Mouse (Mus musculus) bone marrow macrophage, adult 2 months (primary cell): ENCODE data around the gene Znrf2. TPM values are rescaled to one million over a fixed set of nuclear protein-coding genes. Genes with fewer than 3 reads are reported as not detected.
A peak's percentile ranks its signal among the peaks of the same experiment; 100 is the strongest.

Experiments used
- H3K27ac ChIP-seq: 2 replicates; pipeline ENCODE4 v1.5.1; 2012; ENCODE audit warnings: low read depth, low read length; ENCODE audit not compliant: insufficient read depth
- H3K4me1 ChIP-seq: 2 replicates; pipeline ENCODE4 v1.6.1; 2012; ENCODE audit warnings: low read length; ENCODE audit not compliant: control insufficient read depth, insufficient read depth
- H3K4me3 ChIP-seq: 2 replicates; pipeline ENCODE4 v1.5.1; 2012; ENCODE audit warnings: mild to moderate bottlenecking, low read length, moderate library complexity; ENCODE audit not compliant: insufficient read depth
- CTCF ChIP-seq: IDR thresholded peaks from 2 replicates; pipeline ENCODE4 v1.5.1; 2012; ENCODE audit warnings: low read depth, mild to moderate bottlenecking, low read length, moderate library complexity
- POLR2A ChIP-seq: IDR thresholded peaks from 2 replicates; pipeline ENCODE4 v1.6.1; 2012; ENCODE audit warnings: mild to moderate bottlenecking, low read depth, low read length, borderline replicate concordance
- polyA plus RNA-seq: library from polyadenylated mRNA; stranded (reverse); fragments of >200 nt; gene quantifications from 2 replicates; pipeline ENCODE4 v1.2.4, GENCODE M21; 2012; ENCODE audit not compliant: missing spikeins, insufficient read depth, insufficient read length

Gene Znrf2
- polyA plus RNA-seq, 1 experiment = 104 TPM

- H3K4me1 ChIP-seq = peaks cover 2% of the 10 kb centered on the region; the same call in 1 of the 2 replicates
- TF ChIP-seq POLR2A = no peak
- TF ChIP-seq CTCF = no peak
- no peak overlapping the region for H3K27ac ChIP-seq
- no peak overlapping the region for H3K4me3 ChIP-seq
Measured at GRCm38 (mm10) chr6:54902547-54902946, 85.8 kb downstream of the Znrf2 start.

- TF ChIP-seq POLR2A (no peak), CTCF (no peak)
- Histone ChIP-seq H3K27ac (no peak overlapping the region), H3K4me1 (peaks cover 2% of the 10 kb centered on the region; the same call in 1 of the 2 replicates), H3K4me3 (no peak overlapping the region)
Measured at GRCm38 (mm10) chr6:54906053-54907040, 89.6 kb downstream of the Znrf2 start.

GRCm38 (mm10) chr6:54914977-54915376 is 98.3 kb downstream of the Znrf2 start:
- no peak overlapping the region for H3K4me3 ChIP-seq

GRCm38 (mm10) chr6:54916163-54916562 is 99.4 kb downstream of the Znrf2 start:
- no peak overlapping the region for H3K4me3 ChIP-seq
- TF ChIP-seq CTCF = no peak
- no peak for TF ChIP-seq POLR2A
- no peak overlapping the region for H3K27ac ChIP-seq
- peaks cover 5% of the 10 kb centered on the region; the same call in 1 of the 2 replicates for H3K4me1 ChIP-seq

More at GRCm38 (mm10) chr6:54914977-54915376, 98.3 kb downstream of the Znrf2 start:
- TF ChIP-seq CTCF (no peak), POLR2A (no peak)
- Histone ChIP-seq H3K4me1 (peaks cover 5% of the 10 kb centered on the region; the same call in 1 of the 2 replicates), H3K27ac (no peak overlapping the region)

GRCm38 (mm10) chr6:54916941-54917340 is 100.2 kb downstream of the Znrf2 start:
- Histone ChIP-seq H3K27ac (no peak overlapping the region), H3K4me1 (peaks cover 5% of the 10 kb centered on the region; the same call in 1 of the 2 replicates), H3K4me3 (no peak overlapping the region)
- TF ChIP-seq CTCF (no peak), POLR2A (no peak)

- no peak overlapping the region for H3K27ac ChIP-seq
- peak; percentile 40; the same call in 1 of the 2 replicates for TF ChIP-seq CTCF
- no peak for TF ChIP-seq POLR2A
- H3K4me1 ChIP-seq = peaks cover 5% of the 10 kb centered on the region; the same call in 1 of the 2 replicates
- no peak overlapping the region for H3K4me3 ChIP-seq
Measured at GRCm38 (mm10) chr6:54917523-54917922, 100.8 kb downstream of the Znrf2 start.

- H3K27ac ChIP-seq = no peak overlapping the region
- TF ChIP-seq POLR2A (no peak), CTCF (no peak)
- H3K4me1 ChIP-seq = peaks cover 5% of the 10 kb centered on the region; the same call in 1 of the 2 replicates
- no peak overlapping the region for H3K4me3 ChIP-seq
Measured at GRCm38 (mm10) chr6:54918521-54918920, 101.8 kb downstream of the Znrf2 start.

GRCm38 (mm10) chr6:54924538-54924937 is 107.8 kb downstream of the Znrf2 start:
- TF ChIP-seq POLR2A = no peak
- no peak for TF ChIP-seq CTCF
- H3K4me1 ChIP-seq = no peaks in the 10 kb centered on the region
- H3K27ac ChIP-seq = no peak overlapping the region
- H3K4me3 ChIP-seq = no peak overlapping the region

- no peak overlapping the region for H3K4me3 ChIP-seq
- no peak for TF ChIP-seq POLR2A
- no peak for TF ChIP-seq CTCF
- no peaks in the 10 kb centered on the region for H3K4me1 ChIP-seq
- no peak overlapping the region for H3K27ac ChIP-seq
Measured at GRCm38 (mm10) chr6:54925736-54926440, 109.2 kb downstream of the Znrf2 start.
